ENCODE assay signal across 12 mouse cellular contexts in genomic region chr3:144411051-144411542, GRCm38 (mm10).
DNase-seq lines count a peak whose midpoint lies in the region; ATAC-seq lines count a peak whose summit lies in the region.
"Had no signal": no experiment of that assay in that cellular context is flagged by ENCODE, and none has a peak within 500 bp of the region (broad histone marks: within the 10 kb centered on the region; RNA-seq: fewer than 3 reads in every experiment).

No protein-coding gene starts in this region.

- H3K27ac ChIP-seq in midbrain, embryonic 10.5 days (replicated peaks): peak overlapping the region; percentile 56
- H3K27ac ChIP-seq in midbrain, embryonic 15.5 days: no peak overlapping the region
- peak overlapping the region; percentile 69 for H3K27ac ChIP-seq in embryonic facial prominence, embryonic 12.5 days
- H3K27ac ChIP-seq in hindbrain, embryonic 15.5 days (replicated peaks): no peak overlapping the region
- H3K27ac ChIP-seq: liver, embryonic 13.5 days had no signal

- H3K4me3 ChIP-seq in midbrain, embryonic 10.5 days: no peak overlapping the region
- H3K4me3 ChIP-seq in midbrain, embryonic 15.5 days: no peak overlapping the region
- no peak overlapping the region for H3K4me3 ChIP-seq in embryonic facial prominence, embryonic 12.5 days
- no peak overlapping the region for H3K4me3 ChIP-seq in hindbrain, embryonic 15.5 days
- H3K4me3 ChIP-seq: liver, embryonic 13.5 days had no signal

- peaks cover 6% of the 10 kb centered on the region; the same call in 1 of the 2 replicates for H3K27me3 ChIP-seq in midbrain, embryonic 10.5 days (ENCODE audit: low read depth, poor library complexity, severe bottlenecking)
- H3K27me3 ChIP-seq in midbrain, embryonic 15.5 days (replicated peaks): no peaks in the 10 kb centered on the region
- no peaks in the 10 kb centered on the region for H3K27me3 ChIP-seq in embryonic facial prominence, embryonic 12.5 days
- no peaks in the 10 kb centered on the region for H3K27me3 ChIP-seq in hindbrain, embryonic 15.5 days
- H3K27me3 ChIP-seq: liver, embryonic 13.5 days had no signal

- H3K36me3 ChIP-seq in midbrain, embryonic 10.5 days: no peaks in the 10 kb centered on the region
- H3K36me3 ChIP-seq in midbrain, embryonic 15.5 days (replicated peaks): no peaks in the 10 kb centered on the region
- no peaks in the 10 kb centered on the region for H3K36me3 ChIP-seq in embryonic facial prominence, embryonic 12.5 days
- no peaks in the 10 kb centered on the region for H3K36me3 ChIP-seq in hindbrain, embryonic 15.5 days
- H3K36me3 ChIP-seq: liver, embryonic 13.5 days had no signal

- 1% methylated on average over 5 of the region's 5 CpGs for WGBS in midbrain, embryonic 10.5 days
- 3% methylated on average over 5 of the region's 5 CpGs for WGBS in midbrain, embryonic 15.5 days
- 7% methylated on average over 5 of the region's 5 CpGs for WGBS in embryonic facial prominence, embryonic 12.5 days
- WGBS in hindbrain, embryonic 15.5 days: 8% methylated on average over 5 of the region's 5 CpGs

- peaks cover 34% of the 10 kb centered on the region for H3K4me1 ChIP-seq in midbrain, embryonic 10.5 days
- H3K4me1 ChIP-seq in midbrain, embryonic 15.5 days: peaks cover 28% of the 10 kb centered on the region
- H3K4me1 ChIP-seq in embryonic facial prominence, embryonic 12.5 days: peaks cover 22% of the 10 kb centered on the region
- peaks cover 11% of the 10 kb centered on the region for H3K4me1 ChIP-seq in hindbrain, embryonic 15.5 days (replicated peaks)

- no peak for ATAC-seq in midbrain, embryonic 15.5 days (replicated peaks)
- 0 out of 2 replicates have a peak, but pooled peaks have one; percentile 29 for ATAC-seq in embryonic facial prominence, embryonic 12.5 days (ENCODE audit: insufficient number of reproducible peaks, insufficient read depth, low FRiP score, low TSS enrichment)
- ATAC-seq in hindbrain, embryonic 15.5 days (ENCODE audit: low FRiP score, low read depth): 0 out of 2 replicates have a peak, but pooled peaks have one; percentile 19
- ATAC-seq in neutrophil, adult 5-6 weeks (ENCODE audit: extremely low read depth, insufficient number of reproducible peaks, low FRiP score, poor library complexity, severe bottlenecking): peak; percentile 30; the same call in 1 of the 2 replicates

- no peak overlapping the region for H3K4me2 ChIP-seq in midbrain, embryonic 15.5 days
- H3K4me2 ChIP-seq in embryonic facial prominence, embryonic 12.5 days (replicated peaks): 0 out of 2 replicates have a peak overlapping the region, but pooled peaks have one; percentile 2
- no peak overlapping the region for H3K4me2 ChIP-seq in hindbrain, embryonic 15.5 days
- H3K4me2 ChIP-seq: liver, embryonic 13.5 days had no signal

- H3K9me3 ChIP-seq in midbrain, embryonic 10.5 days (replicated peaks): no peaks in the 10 kb centered on the region; the same call in 1 of the 2 replicates
- H3K9me3 ChIP-seq in midbrain, embryonic 15.5 days: no peaks in the 10 kb centered on the region
- H3K9me3 ChIP-seq in embryonic facial prominence, embryonic 12.5 days: no peaks in the 10 kb centered on the region
- H3K9me3 ChIP-seq in hindbrain, embryonic 15.5 days: no peaks in the 10 kb centered on the region
- H3K9me3 ChIP-seq: liver, embryonic 13.5 days had no signal

- DNase-seq in midbrain, embryonic 10.5 days (ENCODE audit: low spot score): peak; percentile 47
- no peak for DNase-seq in right cerebral cortex, adult 2 months (ENCODE audit: low spot score in 2 of 2)
- DNase-seq in urinary bladder, postnatal 4 days (ENCODE audit: low spot score in 2 of 2): no peak
- DNase-seq in layer of hippocampus, adult 9-11 months: no peak
- DNase-seq: gastrocnemius, postnatal 25 days; liver, embryonic 13.5 days; right cerebral cortex, postnatal 25 days; thymus, adult 18-20 months had no signal

- no peak overlapping the region for H3K9ac ChIP-seq in midbrain, embryonic 15.5 days
- H3K9ac ChIP-seq in embryonic facial prominence, embryonic 12.5 days: no peak overlapping the region
- H3K9ac ChIP-seq in hindbrain, embryonic 15.5 days: no peak overlapping the region
- H3K9ac ChIP-seq: liver, embryonic 13.5 days had no signal

Comparison
In these comparisons a context has a peak if more than half of its experiments do, and no peak if none do; other contexts are left out.
1. H3K27ac ChIP-seq: peak in midbrain, embryonic 10.5 days (single experiment) and embryonic facial prominence, embryonic 12.5 days (single experiment); none in midbrain, embryonic 15.5 days (single experiment) and hindbrain, embryonic 15.5 days (single experiment).